Mouse (Mus musculus) testis, adult 2 months (tissue): Measurements from ENCODE around the gene Cygb.
"Not testable (repeated sequence)": the region's sequence is repeated elsewhere in the genome, so short reads cannot be mapped to it uniquely, and the experiment has no call there.

ENCODE experiments used
- CTCF ChIP-seq: fragments of 200-500 bp; IDR thresholded peaks from 2 replicates; pipeline ENCODE4 v1.5.1; 2012; ENCODE audit warnings: low read depth, mild to moderate bottlenecking, inconsistent platforms, low read length, moderate library complexity; ENCODE audit not compliant: control insufficient read depth, insufficient read depth, insufficient replicate concordance
- POLR2A ChIP-seq: fragments of 200-500 bp; IDR thresholded peaks from 2 replicates; pipeline ENCODE4 v1.6.1; 2012; ENCODE audit warnings: low read depth, mild to moderate bottlenecking, inconsistent platforms, low read length, moderate library complexity; ENCODE audit not compliant: control insufficient read depth

DNA sequence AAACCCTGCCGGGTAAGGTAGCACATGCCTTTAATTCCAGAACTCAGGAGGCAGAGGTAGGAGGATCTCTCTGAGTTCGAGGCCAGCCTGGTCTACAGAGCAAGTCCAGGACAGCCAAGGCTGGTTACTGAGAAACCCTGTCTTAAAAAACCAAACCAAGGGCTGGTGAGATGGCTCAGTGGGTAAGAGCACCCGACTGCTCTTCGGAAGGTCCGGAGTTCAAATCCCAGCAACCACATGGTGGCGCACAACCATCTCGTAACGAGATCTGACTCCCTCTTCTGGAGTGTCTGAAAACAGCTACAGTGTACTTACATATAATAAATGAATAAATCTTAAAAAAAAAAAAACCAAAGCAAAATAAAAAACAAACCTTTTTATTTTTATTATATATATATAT, 17.5 kb downstream of the Cygb start:
- not testable (repeated sequence) for TF ChIP-seq CTCF, POLR2A
